Mouse (Mus musculus) T-cell, adult 2 months (primary cell): ENCODE results near the gene Bin2.

Source experiments
- DNase-seq: peaks from one replicate; pipeline ENCODE4 v3.0.0; 2022; ENCODE audit warnings: low spot score

The Bin2 gene

DNA sequence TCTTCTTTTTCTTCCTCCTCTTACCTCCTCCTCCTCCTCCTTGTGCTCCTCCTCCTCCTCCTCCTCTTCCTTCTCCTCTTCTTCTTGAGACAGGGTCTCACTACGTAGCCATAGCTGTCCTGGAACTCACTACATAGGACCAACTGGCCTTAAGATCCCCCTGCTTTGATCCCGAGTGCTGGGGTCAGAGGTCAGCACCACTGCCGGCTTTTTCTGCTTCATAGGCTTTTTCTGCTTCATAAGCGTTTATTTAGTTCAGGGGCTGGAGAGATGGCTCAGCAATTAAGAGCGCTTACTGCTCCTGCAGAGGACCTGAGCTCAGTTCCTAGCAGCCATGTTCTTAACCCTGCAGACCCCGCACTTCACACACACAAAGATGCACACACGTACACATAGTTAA is 12.4 kb upstream of the Bin2 start:
- DNase-seq = no peak

DNA sequence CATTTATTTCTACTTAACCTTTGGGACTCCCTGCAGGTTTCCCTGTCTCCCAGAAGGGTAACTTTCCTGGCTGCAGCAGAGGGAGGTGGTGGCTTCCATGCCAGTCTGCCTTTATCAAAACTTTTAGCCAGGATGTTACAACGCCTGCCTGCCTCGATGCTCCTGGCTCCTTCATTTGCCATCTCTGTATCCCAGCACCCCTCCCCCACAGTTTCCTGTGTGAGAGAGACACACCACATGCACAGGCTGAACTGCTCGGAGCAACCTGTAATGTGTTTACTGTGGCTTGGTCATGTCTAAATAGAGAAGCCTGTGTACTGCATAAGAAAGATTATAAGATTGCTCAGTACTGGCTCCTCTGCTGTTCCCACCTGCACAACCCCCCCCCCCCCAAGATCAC is 11.0 kb upstream of the Bin2 start:
- no peak for DNase-seq

DNA sequence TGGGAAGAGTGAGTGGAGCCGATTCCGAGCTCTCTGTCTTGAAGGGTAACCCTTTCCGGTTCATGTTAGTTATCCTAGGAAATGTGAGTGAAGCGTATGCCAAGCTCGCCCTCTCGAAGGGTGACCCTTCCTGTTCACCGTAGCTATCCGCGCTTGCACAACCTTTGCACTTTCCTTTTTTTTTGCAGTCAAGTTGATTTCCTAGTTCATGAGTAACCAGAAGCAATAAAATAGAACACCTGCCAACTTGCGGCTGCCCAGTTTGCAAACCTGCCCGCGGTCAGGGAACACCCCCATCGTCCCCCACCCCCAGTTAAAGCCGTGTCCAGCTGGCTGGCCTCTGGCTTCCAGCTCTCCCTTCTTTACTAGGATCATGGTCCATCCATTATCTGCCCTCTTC is 9.7 kb upstream of the Bin2 start:
- no peak for DNase-seq

DNA sequence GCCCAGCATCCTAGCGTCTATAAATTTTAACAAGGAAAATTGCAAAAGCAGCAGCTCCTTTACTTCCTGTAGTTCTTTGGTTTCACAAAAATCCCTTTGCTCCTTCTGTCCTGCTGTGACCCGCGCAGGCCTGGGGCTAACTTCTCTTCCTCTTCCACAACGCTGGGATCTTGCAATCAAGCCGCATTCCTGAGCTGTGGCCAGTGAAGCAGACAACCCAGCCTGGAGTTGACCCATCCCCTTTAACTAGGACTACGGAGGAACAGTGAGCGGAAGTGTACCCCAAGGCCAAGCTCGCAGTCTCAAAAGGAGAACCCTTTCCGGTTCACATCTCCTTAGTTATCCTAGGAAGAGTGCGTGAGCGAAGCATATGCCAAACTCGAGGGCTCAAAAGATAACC is 9.2 kb upstream of the Bin2 start:
- no peak for DNase-seq

DNA sequence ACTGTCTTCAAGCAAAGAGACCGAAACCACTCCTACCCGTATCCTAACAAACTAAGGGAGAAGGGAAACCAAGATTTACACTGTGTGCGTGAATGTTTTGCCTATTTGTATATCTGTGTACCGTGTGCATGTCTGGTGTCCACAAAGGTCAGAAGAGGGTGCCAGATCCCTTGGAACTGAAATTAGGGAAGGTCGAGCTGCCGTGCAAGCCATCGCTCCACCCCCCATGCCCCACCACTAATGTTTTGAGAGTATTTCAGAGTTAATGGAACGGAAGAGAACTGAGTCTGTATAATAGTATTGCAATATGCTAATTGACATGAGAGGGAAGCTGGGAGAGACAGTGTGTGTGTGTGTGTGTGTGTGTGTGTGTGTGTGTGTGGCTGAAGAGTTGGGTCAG is 8.3 kb upstream of the Bin2 start:
- DNase-seq = no peak

DNA sequence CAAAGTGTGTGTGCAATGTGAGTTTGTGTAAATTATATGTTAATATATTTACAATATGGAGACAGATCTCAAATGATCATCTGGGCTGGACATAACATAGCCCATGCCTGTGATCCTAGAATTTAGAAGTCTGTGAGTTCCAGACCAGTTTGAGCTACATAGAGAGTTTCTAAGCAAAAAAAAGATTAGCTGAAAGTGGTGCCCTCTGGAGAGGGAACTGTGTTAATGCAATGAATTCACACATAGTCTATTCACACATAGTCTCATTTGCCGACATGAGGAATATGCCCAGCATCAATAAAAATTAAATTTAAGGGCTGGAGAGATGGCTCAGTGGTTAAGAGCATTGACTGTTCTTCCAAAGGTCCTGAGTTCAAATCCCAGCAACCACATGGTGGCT is 7.2 kb upstream of the Bin2 start:
- peak; percentile 34 for DNase-seq

DNA sequence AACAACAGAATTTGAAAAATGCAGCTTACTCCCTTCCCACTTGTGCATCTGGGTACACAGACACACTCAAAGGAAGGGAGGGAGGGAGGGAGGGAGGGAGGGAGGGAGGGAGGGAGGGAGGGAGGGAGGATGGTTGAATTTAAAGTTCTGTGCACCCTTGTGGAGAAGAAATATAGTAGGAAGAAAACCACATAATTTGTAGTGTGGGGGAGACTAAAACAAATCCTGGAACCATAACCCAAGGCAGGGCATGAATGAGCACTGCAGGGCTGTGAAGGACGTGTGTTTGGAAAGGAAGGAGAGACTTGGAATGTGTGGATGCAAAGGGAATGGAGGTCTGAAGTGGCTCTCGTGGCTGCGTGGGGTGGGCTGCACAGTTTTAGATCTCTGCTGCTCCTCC is 6.1 kb upstream of the Bin2 start:
- no peak for DNase-seq

DNA sequence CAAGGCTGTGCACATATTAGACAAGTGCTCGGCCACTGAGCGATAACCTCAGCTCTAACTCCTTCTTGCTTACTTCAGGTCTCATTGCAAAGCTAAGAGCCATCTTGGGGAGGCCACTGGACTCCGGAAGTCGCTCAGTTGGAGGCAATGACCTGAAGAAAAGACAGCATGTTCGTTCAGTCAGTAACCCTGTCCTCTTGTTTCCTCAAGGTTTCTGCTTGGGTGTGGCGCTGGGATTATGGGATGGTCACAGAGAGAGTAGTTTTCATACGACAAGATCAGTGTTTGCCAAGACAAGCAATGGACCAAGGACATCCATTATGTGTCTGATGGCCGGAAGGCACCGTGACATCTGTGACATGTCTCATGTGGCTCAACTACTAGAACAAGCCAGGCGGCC is 5.2 kb upstream of the Bin2 start:
- no peak for DNase-seq

DNA sequence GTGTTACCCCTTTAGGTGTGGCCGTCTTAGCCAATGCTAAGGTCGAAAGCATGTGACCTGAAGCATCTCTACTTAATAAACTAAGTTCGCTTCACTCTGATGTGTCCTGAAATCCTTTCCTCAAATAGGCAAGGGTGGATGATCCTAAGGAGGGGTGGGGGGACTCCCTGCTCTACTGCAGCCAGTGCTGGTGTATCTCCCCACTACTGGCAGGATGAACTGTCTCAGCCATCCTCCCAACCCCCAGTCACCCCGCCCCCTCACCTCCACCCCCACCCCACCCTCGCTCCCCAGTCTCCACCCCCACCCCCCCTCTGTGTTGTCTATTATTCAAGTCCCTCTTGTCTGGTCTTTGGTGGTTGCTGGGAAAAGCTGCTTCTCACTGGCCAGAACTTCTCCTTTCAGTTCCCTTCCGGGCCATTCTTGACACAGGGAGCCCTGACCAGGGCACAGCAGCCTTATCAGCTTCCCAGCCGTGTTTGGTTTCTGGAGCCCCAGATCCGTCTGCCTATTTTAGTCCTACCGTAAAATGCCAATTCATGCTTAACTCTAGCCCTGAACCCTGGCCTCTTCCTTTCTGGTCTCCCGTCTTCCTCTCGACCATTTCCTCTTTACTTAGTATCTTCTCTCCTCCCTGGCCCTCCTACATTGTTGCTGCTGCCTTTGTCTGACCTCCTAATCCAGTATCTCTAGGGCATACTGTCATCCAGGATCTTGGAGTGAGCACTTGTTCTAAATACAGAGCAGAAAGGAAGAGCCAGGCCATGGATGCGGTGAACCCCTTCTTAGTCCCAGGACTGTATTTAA is 4.4 kb upstream of the Bin2 start:
- DNase-seq = no peak

DNA sequence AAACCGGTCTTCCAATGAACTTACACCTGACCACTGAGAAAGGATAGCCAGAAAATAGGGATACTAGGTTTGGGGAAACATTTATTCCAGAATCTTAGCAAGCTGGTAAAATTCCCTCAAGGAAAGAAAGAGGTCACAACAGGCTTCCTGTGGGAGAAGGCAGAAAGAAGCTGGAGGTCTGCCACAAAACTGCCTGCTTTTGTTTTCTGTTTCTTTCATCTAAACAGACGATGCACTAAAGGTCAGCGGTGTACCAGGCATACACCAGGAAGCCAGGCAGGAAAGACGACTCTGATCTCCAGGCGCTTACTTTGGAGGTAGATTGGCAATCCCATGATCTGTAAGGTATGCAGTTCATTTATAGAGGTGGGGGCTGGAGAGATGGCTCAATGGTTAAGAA is 1.5 kb upstream of the Bin2 start:
- DNase-seq = no peak

DNA sequence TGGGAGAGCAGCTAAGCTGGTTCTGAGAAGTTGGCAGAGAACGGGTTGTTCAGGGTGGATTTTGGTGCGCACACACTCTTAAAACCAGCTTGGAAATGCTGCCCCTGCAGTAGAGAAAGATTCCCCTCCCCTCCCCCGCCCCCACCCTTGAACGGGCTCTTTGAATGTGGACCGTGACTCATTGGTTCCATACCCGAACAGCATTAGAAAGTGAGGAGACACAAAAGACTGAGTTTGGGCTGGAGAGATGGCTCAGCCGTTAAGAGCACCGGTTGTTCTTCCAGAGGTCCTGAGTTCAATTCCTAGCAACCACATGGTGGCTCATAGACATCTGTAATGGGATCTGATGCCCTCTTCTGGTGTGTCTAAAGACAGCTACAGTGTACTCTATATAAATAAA is 651 bp upstream of the Bin2 start:
- DNase-seq = peak; percentile 13

DNA sequence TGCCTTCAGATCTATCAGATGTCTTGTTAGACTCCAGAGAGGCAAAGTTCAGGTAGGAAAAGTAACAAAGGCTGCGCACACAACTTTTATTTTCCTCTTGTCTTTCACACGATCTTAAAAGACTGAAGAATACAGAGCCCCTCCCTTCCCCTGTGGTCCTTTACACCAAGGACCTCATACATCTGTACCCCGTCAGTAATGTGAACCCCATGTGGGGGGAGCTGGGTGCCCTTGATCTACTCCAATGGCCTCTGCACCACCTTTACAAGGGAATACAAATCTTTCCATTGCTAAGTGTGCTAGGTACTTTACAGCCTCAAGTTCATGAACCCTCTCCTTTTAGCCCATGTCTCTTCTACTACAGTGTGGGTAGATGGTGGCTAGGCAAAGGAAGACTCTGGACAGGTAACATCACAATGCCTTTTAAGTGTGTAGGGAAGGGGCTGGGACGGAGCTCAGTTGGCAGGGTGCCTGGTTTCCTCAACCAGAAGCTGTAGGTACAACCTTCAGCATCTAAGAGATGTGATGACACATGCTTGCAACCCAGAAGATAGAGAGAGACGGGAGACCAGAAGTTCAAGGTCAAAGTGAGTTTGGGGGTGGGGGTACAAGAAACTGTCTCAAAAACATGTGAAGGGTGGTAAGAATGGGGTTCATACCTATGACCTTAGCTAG is 1.3 kb downstream of the Bin2 start:
- peak; percentile 84 for DNase-seq

DNA sequence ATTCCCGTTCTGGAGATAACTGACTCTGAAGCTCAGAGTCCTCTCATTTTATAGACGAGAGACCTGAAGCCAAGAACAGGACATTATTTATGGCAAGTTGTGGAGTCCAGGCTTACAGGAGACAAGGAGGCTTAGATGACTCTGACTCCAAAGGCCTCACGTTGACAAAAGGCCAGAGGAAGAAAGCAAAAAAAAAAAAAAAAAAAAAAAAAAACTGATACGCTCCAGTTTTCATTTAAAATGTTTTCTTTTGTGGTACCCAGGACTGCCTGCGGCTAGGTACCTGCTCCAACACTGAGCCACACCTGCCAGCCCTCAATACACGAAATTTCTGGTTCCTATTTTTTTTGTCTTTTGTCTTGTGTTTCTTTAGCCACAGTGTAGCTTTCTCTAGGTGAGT is 1.9 kb downstream of the Bin2 start:
- DNase-seq = no peak

DNA sequence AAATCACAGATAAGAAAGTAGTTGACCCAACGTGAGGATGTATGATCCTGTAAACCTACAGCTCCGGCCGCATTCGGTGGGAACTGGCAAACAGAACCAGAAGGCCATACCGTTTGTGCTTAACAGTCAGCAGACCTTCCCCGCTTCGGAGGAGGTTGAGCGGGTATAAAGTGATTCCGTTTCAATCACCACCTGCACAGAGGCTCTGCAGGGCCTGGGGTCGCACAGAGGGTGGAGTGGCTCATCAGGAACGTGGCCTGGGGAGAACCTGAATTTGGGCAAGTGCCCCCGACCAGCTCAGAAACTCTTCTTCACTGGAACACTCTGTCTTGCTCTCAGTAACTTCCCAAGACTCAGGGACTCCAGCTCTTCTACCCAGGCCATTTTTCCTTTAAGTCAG is 2.5 kb downstream of the Bin2 start:
- no peak for DNase-seq

DNA sequence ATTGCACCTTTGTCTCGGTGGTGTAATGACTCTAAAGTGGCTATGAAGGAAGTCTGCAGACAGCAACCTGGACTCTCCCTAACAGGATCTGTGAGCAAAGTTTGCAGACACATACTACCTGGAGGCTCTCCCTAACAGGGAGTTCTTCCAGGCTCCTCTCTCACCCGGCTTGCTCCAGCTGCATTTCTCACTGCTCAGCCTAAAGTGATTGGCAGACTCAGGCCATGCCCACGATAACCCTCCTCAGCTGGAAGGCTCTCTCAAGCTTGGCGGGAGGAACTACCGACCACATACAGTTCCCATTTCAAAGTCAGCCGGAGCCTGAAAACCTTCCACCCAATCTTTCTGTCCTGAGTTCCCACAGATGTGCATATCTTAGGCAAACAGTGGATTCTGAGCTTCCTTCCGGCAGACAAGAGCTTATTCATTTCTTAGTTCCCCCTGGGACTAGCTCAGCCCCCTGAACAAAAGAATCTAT is 3.1 kb downstream of the Bin2 start:
- DNase-seq = peak; percentile 16

DNA sequence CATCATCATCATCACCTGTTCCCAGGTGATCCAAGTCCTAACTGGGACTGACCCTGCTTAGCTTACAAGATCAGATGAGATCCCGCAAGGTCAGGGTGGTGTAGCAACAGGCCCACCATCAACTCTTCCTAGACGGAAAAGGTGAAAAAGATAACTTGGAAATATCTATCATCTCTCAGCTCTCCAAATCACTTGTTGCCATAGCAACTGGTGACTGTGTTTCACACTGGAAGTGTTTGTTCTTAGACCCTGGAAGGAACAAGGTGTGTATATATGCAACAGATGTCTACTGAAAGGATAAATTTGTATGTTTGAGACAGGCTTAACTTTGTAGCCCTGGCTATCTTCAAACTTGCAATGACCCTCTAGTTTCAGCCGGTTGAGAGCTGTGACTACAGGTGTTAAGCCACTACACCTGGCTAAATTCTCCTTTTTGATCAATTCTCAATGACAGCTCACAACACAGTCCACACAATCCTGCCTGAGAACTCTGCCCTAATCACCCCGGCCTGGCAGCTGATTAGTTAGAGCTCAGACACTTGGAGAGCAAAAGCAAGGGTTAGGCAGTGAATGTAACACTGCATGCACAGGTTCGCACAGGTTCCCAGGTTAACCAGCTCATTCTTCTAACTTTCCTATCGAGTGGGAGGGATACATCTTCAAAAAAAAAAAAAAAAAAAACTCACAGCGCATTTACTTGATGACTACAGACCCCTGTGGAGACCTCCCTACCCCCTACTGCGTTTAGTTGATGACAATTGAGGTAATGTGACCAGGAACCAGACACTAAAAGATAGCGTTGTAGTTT is 3.7 kb downstream of the Bin2 start:
- DNase-seq = peak; percentile 51

DNA sequence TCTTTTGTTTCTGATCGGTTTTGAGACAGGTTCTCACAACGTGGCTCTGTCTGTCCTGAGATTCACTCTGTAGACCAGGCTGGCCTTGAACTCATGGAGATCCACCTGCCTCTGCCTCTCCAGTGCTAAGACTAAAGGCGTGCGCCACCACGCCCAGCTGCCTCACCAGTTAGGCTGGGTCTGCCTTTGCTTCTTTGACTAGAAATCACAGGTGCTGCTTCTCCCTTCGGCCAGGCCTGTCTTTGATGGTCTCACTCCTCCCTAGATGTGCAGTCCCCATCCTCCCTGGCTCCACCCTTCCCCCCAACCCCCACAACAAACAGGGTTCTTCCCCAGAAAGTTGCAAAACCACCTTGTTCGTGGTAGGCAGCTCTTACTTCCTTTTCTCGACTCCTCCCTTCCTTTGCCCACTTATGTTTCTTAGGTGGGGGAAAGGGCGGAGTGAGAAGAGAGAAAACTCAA is 4.5 kb downstream of the Bin2 start:
- peak; percentile 87 for DNase-seq

DNA sequence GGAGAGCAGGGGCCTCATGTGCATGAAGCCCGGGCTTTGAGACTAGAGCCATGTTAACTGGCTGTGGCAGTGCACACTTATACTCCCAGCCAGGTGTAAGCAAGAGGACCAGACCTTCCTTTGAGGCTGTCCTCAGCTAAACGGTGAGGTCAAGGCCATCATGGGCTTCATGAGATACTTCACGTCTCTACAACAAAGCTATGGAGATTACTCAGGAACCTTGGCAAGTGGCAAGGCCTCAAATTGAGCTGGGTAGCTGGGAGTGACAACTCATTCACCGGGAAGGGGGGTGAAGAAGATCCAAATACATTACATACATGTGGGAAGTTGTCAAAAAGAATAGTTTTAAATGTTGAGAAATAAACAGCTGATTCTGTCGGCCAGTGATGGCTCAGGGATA is 8.5 kb downstream of the Bin2 start:
- no peak for DNase-seq

DNA sequence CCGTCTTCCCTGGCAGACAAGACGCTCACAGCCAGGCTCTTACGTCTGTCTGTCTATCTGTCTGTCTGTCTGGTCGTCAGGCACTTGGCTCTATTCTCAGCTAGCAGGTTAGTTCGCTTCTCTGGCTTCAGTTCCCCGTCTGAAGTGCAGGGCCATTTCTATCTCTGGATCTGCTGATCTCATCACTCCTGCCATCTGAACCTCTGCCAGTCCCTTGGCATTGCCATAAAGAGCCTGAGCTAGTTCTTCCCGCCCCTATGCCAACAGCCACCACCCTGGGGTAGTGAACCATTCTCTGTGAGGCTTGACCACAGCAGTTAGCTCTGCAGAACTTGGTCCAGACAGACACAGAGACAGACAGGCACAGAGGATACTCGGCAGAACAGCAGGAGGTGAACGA is 9.0 kb downstream of the Bin2 start:
- no peak for DNase-seq

DNA sequence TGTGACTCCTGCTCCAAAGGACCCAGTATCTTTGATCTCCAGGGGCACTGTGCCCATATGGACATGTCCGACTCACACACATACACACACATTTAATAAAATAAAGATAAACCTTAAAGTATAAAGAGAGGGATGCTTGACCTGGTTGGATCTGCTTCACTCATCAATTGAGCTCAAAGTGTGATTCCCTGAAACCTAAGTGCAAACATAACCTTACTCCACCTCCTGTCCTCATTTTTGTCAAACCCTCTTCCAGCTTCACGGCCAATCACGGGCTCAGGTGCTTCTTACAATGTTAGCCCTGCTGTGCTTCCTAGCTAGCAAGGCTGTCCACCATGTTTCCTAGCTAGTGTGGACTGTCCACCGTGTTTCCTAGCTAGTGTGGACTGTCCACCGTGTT is 14.2 kb downstream of the Bin2 start:
- DNase-seq = no peak

DNA sequence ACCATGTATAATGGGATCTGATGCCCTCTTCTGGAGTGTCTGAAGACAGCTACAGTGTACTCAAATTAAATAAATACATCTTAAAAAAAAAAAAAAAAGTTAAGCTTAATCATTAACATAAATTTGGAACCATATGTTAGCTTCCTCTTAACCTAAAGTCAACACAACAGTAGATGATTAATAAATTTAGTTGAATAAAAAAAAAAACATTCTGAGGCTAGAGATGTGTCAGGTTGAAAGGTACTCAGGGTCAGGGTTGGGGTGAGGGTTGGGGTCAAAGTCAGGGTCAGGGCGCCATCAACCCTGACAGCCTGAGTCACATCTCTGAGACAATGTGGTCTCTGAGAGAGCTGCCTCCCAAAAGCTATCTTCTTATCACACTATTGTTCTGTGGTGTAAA is 15.1 kb downstream of the Bin2 start:
- no peak for DNase-seq

DNA sequence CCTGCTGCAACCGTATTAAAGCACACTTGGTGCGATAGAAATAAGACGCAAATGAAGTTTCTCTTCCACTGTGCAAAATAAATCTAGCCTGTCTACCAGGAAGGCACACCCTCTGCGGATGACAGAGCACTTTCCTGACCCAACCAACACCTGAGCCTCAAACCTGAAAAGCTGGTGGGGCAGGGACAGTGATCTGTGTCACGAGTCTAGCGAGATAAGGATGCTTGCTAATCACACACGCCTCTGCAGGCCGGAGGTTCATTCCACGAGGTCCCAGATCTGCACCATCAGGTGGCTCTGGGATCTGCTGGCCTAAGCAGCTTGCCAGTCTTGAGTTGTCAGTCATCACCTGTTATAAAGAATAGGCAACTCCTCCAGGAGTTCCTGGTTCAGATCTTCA is 17.7 kb downstream of the Bin2 start:
- DNase-seq = no peak

DNA sequence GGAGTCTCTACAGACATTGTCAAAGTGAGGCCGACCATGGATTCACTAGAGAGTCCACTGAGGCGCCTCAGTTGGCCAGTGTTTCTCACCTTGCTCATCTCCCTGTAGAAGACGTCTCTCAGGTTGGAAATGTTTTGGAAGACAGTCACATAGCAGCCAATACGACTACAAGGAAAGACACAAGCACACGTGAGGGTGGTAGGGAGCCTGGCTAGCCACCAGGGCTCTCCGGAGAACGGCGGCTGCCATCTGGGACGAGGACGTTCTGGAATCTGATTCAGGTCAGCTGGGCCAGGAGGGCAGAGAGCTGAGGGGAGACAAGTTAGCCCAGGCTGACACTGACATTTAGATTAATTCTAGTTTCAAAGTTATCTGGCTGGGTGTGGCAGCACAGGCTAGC is 19.2 kb downstream of the Bin2 start:
- DNase-seq = no peak
